Mouse (Mus musculus) right cerebral cortex, adult 2 months (tissue): Measurements from ENCODE around the gene Gp1ba.

Experiments
- DNase-seq, 2 experiments: peaks; one replicate each; pipeline ENCODE4 v3.0.0; 2021 to 2022; ENCODE audit warnings: low spot score in 2 of 2

Gp1ba gene

DNA sequence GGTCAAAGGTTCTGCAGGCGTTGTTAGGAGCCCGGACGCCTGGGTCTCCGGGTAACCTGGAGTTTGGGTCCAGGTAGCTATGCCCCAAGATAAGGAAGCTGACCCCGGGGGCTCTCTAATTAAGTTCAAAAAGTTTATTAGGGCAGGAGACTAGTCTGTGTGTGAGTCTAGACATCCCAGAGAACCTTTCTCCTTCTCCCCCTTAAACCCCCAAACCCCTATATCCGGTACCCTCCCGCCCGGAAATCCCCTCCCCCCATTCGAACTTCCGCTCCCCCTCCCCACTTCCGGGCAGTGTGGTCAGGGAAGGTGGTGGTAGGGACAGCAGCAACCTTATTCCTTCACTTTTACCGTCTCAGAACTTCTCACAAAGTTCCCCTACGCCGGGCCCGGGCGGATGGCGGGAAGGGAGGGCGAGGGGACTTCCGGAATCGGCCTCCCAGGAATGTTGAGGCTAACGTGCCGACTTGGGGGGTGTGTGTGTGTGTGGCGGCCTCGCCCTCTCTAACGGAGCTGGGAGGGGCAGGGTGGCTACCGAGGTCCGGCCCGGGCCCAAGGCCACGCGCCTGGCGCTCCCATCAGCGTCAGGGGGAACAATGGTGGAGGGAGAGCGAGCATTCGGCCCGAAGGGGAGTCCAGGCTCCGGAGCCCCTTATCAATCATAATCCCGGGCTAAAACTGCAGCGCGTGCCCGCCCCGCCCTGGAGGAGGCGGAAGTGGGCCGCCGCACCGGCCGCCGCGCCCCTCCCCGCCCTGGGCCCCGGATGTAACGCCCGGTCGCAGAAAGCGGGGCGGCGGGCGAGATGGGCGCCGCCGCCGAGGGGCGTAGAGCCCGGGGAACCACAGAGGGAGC, 14.6 kb downstream of the Gp1ba start:
- DNase-seq: peak in 1 of 2 experiments; percentile 44

DNA sequence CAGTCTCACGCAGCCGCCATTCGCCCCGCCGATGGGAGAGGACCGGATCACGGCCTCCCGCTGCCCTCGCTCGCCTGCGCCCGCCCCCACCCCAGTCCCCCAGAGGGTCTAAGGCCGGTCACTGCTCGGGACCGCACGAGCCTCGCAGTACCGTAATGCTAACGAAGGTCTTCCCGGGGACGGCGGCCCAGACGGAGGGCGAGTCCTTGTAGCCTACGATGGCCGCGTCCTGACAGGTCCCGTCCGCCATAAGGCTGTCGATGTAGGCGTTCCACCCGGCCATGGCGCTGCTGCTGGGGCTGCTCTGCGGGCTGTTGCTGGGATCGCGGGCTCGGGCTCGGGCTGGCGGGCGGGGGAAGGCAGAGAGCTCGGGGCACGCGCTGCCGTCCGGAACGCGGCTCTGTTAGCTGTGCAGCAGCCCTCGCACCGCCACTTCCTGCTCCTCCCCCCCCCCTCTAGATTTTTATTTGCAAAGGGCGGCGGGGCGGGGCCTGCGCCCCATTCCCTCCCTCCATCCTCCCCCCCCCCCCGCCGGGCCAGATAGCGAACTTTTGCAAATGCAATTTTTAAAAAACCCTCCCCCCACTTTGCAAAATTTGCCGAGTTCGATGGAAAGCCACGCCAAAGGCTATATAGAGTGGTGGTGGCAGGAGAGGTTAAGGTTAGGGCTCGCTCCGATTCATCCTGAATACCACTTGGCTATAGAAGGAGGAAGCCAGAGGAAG, 15.4 kb downstream of the Gp1ba start, which contains the start of gene Pfn1:
Pfn1 (minus strand) TSS at position 447 of the 725 bp plus-strand sequence.
- DNase-seq: peak; percentile 58 to 66

- peak; percentile 68 to 72 for DNase-seq
Observed at GRCm38 (mm10) chr11:70654923-70655570, 16.1 kb downstream of the Gp1ba start.

GRCm38 (mm10) chr11:70655571-70656455, 16.9 kb downstream of the Gp1ba start:
- DNase-seq: no peak

- DNase-seq: no peak
Observed at GRCm38 (mm10) chr11:70656456-70656927, 17.6 kb downstream of the Gp1ba start.

DNA sequence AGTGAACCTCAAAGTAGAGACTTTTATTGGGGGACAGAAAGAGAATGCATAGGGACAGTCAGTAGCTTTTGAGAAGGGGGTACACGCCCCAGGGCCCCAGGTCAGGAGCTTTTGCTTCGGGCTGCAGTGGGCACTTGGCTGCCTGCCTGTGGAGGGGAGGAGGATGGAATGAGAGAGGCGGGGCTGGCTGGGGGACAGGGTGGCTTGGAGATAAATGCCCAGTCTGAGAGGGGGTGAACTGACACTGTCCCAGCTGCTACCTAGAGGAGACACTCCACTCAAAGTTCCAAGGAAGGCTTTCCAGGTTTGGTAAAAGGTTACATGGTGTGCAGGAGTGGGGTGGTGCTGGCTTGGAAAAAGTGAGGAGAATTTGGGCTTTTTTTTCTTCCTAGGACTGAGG, 18.0 kb downstream of the Gp1ba start, which contains the start of gene Eno3:
Eno3 (plus strand) TSS at position 239 of the 400 bp plus-strand sequence.
- no peak for DNase-seq

GRCm38 (mm10) chr11:70657573-70657972, 18.7 kb downstream of the Gp1ba start:
- no peak for DNase-seq

DNA sequence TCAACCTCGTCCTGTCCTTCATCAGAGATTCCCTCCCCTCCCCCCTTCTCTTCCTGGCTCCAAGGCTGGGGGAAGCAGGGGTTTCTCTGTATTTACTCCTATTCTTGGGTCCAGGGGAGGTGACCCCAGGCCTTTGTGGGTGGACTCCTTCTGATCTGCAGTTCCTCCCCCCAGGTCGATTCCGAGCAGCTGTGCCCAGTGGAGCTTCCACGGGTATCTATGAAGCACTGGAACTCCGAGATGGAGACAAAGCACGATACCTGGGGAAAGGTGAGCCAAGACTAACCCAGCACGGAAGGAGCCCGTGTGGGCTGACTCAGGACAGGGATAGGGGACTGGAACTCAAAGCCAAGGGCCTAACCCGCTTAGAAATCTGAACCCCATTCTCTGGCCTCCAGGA, 19.1 kb downstream of the Gp1ba start:
- no peak for DNase-seq

GRCm38 (mm10) chr11:70658521-70658920, 19.6 kb downstream of the Gp1ba start:
- no peak for DNase-seq

DNA sequence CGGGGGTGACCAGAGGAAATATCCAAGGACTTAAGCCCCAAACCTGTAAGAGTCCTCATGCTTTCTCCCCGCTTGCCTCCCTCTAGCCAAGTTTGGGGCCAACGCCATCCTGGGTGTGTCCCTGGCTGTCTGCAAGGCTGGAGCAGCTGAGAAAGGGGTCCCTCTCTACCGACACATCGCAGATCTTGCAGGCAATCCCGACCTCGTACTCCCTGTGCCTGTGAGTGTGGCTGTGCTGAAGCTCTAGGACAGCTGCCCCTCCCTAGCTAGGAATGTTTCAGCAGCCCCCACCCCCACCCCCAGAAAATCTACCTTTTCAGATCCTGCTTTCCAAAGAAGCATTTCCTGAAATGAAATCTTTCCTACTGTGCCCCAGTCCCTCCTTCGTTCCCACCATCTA, 20.0 kb downstream of the Gp1ba start:
- DNase-seq: no peak

- no peak for DNase-seq
Observed at GRCm38 (mm10) chr11:70660571-70660970, 21.6 kb downstream of the Gp1ba start.

- DNase-seq: no peak
Observed at GRCm38 (mm10) chr11:70663101-70663500, 24.2 kb downstream of the Gp1ba start.

DNA sequence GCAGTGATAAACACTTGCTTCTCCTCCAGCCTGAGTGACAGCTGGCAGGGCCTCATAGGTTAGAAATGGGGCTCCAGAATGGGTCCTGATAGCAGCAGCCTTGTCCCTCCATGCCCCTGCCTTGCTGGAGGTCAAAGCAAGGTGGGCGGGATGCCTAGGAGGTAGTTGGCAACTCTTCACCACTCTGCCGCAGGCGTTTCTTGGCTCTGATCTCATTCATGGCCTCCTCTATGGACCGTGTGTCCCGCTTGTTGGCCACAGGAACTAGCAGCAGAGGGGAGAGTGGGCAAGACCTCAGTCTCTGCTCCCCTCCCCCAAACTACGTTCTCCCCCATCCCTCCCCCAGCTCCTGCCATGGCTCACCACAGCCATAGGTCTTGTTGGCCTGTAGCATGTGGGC, 25.0 kb downstream of the Gp1ba start:
- no peak for DNase-seq

DNA sequence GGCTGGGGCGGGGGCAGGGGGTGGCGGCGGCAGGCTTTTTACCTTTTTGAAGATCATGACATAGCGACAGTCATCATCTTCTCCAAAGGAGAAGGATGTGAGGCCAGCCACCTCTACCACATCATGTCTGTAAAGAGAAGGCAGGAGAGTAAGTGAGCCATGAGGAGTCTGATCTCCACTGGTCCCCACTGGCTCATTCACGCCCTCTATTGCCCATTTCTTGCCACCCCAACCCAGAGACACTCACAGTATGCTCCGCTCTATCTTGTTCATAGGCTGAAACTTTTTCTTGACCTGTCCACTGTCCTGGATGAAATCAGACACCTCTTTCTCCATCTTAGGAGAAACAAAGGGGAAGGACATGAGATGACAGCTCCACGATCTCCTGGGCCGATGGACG, 25.8 kb downstream of the Gp1ba start:
- DNase-seq: no peak

DNA sequence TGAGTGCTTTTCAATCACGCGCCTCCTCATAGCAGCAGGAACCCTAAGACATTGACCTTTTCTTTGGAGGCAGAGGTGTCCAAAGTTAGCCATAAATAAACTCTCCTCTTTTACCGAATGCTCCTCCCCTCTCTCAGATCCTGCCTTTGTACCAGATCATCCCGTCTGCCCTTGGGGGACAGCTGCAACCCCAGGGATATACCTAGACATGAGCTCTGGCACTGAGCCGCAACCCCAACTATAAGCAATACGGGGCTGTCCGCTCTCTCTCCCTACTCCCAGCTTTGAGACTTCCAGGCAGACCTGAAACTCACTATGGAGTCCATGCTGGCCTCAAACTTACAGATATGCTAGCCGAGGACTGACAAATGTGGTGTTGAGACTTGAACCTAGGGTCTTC, 27.8 kb downstream of the Gp1ba start:
- DNase-seq: no peak

DNA sequence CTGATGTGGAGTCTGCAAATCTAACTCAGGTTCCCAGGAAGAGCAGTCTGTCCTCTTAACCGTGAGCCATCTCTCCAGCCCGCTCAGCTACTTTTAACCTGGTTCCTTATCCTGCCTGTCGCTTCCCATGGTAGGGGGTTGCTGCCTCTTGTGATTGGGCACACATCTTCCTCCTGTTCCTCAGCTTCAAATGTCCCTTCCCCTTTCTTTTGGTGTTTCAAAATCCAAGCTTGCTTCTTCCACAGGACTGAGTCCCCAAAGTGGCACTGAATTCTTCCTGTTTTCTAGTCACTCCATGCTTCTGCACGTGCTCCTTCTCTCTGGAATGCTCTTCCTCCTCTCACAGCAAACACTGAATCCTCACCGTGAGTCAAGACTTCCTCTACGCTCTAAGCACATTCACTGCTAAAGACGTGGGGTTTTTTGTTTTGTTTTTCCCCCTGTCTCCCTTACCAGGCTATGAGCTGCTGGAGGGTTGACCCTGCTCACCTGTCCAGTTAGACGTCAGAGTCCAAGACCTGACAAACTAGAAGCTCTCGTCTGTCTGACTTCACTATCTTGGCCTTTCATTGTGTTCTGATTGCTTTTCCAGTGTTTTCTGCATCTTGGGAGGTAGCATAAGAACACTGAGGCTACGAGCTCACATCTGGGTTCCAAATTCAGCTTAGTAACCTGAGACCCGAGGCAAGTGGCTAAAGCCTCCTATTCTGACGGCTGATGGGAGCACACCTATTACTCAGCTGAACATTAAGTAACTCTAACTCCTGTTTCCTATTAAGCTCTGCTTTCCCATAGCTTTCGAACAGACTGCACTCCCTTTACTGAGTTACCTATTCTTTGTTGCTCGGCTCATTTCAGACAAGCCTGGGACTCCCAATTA, 28.6 kb downstream of the Gp1ba start:
- no peak for DNase-seq

DNA sequence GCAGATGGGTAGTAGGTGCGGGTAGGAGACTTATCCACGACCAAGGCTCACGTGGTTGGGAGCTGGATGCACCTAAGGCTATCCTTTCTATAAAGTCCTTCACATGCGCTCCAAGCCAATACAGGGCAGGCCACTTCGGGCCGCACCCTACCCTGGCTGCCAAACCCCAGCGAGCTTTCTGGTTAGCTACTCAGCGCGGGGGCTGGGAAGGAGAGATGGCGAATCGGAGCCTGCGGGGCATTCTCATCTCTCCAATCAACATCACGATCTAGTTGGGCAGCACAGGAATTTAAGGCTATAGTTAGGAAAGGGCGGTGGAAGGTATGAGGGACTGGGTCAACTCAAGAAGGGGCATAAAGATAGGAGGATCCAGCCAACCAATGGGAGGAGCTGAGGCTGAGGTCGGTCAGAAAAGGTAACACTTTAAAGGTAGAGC, 29.4 kb downstream of the Gp1ba start:
- no peak for DNase-seq

- DNase-seq: peak; percentile 98 to 99
Observed at GRCm38 (mm10) chr11:70668771-70669505, 30.0 kb downstream of the Gp1ba start, which contains the start of gene Spag7. Gene Spag7, minus strand, starts transcription at chr11:70669416.
